Mouse (Mus musculus) testis, adult 2 months (tissue): ENCODE measurements around the gene Gm20671. TPM values are rescaled to one million over a fixed set of nuclear protein-coding genes. Genes with fewer than 3 reads are reported as not detected.

Source experiments
- H3K27ac ChIP-seq: fragments of 200-500 bp; 2 replicates; pipeline ENCODE4 v1.5.1; 2012; ENCODE audit warnings: low read depth, low read length; ENCODE audit not compliant: control insufficient read depth, insufficient read depth
- H3K27me3 ChIP-seq: fragments of 200-500 bp; 2 replicates; pipeline ENCODE4 v1.6.1; 2012; ENCODE audit warnings: mild to moderate bottlenecking, low read length, moderate library complexity; ENCODE audit not compliant: control insufficient read depth, insufficient read depth
- H3K36me3 ChIP-seq: fragments of 200-500 bp; 2 replicates; pipeline ENCODE4 v1.6.1; 2012; ENCODE audit warnings: mild to moderate bottlenecking, low read length; ENCODE audit not compliant: control insufficient read depth, insufficient read depth
- H3K4me1 ChIP-seq: fragments of 200-500 bp; 2 replicates; pipeline ENCODE4 v1.6.1; 2012; ENCODE audit warnings: low read length; ENCODE audit not compliant: control insufficient read depth, insufficient read depth
- H3K4me3 ChIP-seq: fragments of 200-500 bp; 2 replicates; pipeline ENCODE4 v1.5.1; 2012; ENCODE audit warnings: low read depth, mild to moderate bottlenecking, low read length, moderate library complexity, mixed read lengths; ENCODE audit not compliant: control insufficient read depth
- CTCF ChIP-seq: fragments of 200-500 bp; IDR thresholded peaks from 2 replicates; pipeline ENCODE4 v1.5.1; 2012; ENCODE audit warnings: low read depth, mild to moderate bottlenecking, inconsistent platforms, low read length, moderate library complexity; ENCODE audit not compliant: control insufficient read depth, insufficient read depth, insufficient replicate concordance
- POLR2A ChIP-seq: fragments of 200-500 bp; IDR thresholded peaks from 2 replicates; pipeline ENCODE4 v1.6.1; 2012; ENCODE audit warnings: low read depth, mild to moderate bottlenecking, inconsistent platforms, low read length, moderate library complexity; ENCODE audit not compliant: control insufficient read depth
- polyA plus RNA-seq: library from polyadenylated mRNA; depleted of rRNA; stranded (reverse); fragments of >200 nt; gene quantifications from 2 replicates; pipeline ENCODE4 v1.2.3, GENCODE M21; 2012; rRNA removed

Gm20671 gene
- polyA plus RNA-seq, result 1.0 and 2.2 TPM in 2 replicates

- H3K4me3 ChIP-seq, result no peak within 1 kb of the TSS
- no peak for TF ChIP-seq POLR2A
- TF ChIP-seq CTCF, result no peak
- H3K27me3 ChIP-seq, result no peaks in the 10 kb centered on the region
- H3K36me3 ChIP-seq, result no peaks in the 10 kb centered on the region
- H3K27ac ChIP-seq, result no peak within 1 kb of the TSS
- H3K4me1 ChIP-seq, result no peaks in the 10 kb centered on the region
Measured at GRCm38 (mm10) chr5:32827009-32827408, at the start of gene Gm20671. Gm20671 (minus strand) TSS chr5:32827109.

GRCm38 (mm10) chr5:32872346-32872745 is 45.4 kb upstream of the Gm20671 start:
- Histone ChIP-seq H3K4me3 (no peak overlapping the region), H3K27me3 (no peaks in the 10 kb centered on the region), H3K27ac (no peak overlapping the region), H3K4me1 (no peaks in the 10 kb centered on the region), H3K36me3 (no peaks in the 10 kb centered on the region)
- TF ChIP-seq POLR2A (no peak), CTCF (no peak)

GRCm38 (mm10) chr5:32869389-32870024 is 42.6 kb upstream of the Gm20671 start:
- Histone ChIP-seq H3K4me3 (no peak overlapping the region), H3K36me3 (no peaks in the 10 kb centered on the region)

GRCm38 (mm10) chr5:32863253-32864228 is 36.6 kb upstream of the Gm20671 start, which contains the start of gene Depdc5:
Depdc5 (plus strand) TSS chr5:32863701.
- H3K27me3 ChIP-seq, result no peaks in the 10 kb centered on the region
- H3K36me3 ChIP-seq, result no peaks in the 10 kb centered on the region

More at GRCm38 (mm10) chr5:32869389-32870024, 42.6 kb upstream of the Gm20671 start:
- TF ChIP-seq POLR2A (no peak), CTCF (no peak)
- H3K27me3 ChIP-seq, result no peaks in the 10 kb centered on the region
- H3K4me1 ChIP-seq, result 0 out of 2 replicates have a peak, but pooled peaks cover under 1% of the 10 kb centered on the region
- no peak overlapping the region for H3K27ac ChIP-seq

GRCm38 (mm10) chr5:32862469-32863132 is 35.7 kb upstream of the Gm20671 start:
- H3K27me3 ChIP-seq, result no peaks in the 10 kb centered on the region
- TF ChIP-seq CTCF (no peak), POLR2A (no peak)
- H3K36me3 ChIP-seq, result no peaks in the 10 kb centered on the region
- no peak overlapping the region for H3K27ac ChIP-seq
- H3K4me3 ChIP-seq, result no peak overlapping the region
- peaks cover 11% of the 10 kb centered on the region for H3K4me1 ChIP-seq

More at GRCm38 (mm10) chr5:32863253-32864228, 36.6 kb upstream of the Gm20671 start, which contains the start of gene Depdc5:
- H3K27ac ChIP-seq, result peak within 1 kb of the TSS; percentile 91
- peak within 1 kb of the TSS; percentile 97 for H3K4me3 ChIP-seq
- TF ChIP-seq POLR2A, result peak; percentile 74
- no peak for TF ChIP-seq CTCF
- peaks cover 9% of the 10 kb centered on the region for H3K4me1 ChIP-seq

GRCm38 (mm10) chr5:32861082-32861481 is 34.2 kb upstream of the Gm20671 start:
- H3K4me3 ChIP-seq, result no peak overlapping the region
- TF ChIP-seq CTCF (no peak), POLR2A (no peak)
- H3K27ac ChIP-seq, result no peak overlapping the region
- H3K27me3 ChIP-seq, result no peaks in the 10 kb centered on the region
- H3K4me1 ChIP-seq, result peaks cover 11% of the 10 kb centered on the region
- no peaks in the 10 kb centered on the region for H3K36me3 ChIP-seq
